Mouse (Mus musculus) A20 (cell line): ENCODE data around the gene Zfp606.
A peak's percentile ranks its signal among the peaks of the same experiment; 100 is the strongest.

ENCODE experiments used
- DNase-seq: peaks from one replicate; pipeline ENCODE4 v3.0.0-alpha.2; 2011; ENCODE audit warnings: low read depth, low spot score

Zfp606 gene

GRCm38 (mm10) chr7:12478158-12479008, at the start of gene Zfp606:
Gene Zfp606 (plus strand): TSS chr7:12478293.
- DNase-seq = peak; percentile 91

- DNase-seq = peak; percentile 46
Observed at GRCm38 (mm10) chr7:12479009-12479346, 885 bp downstream of the Zfp606 start.

- DNase-seq = no peak
Observed at GRCm38 (mm10) chr7:12479525-12479924, 1.4 kb downstream of the Zfp606 start.

- no peak for DNase-seq
Observed at GRCm38 (mm10) chr7:12483771-12484170, 5.7 kb downstream of the Zfp606 start.

- peak; percentile 27 for DNase-seq
Observed at GRCm38 (mm10) chr7:12485956-12486355, 7.9 kb downstream of the Zfp606 start.

- DNase-seq = no peak
Observed at GRCm38 (mm10) chr7:12486691-12487090, 8.6 kb downstream of the Zfp606 start.

DNA sequence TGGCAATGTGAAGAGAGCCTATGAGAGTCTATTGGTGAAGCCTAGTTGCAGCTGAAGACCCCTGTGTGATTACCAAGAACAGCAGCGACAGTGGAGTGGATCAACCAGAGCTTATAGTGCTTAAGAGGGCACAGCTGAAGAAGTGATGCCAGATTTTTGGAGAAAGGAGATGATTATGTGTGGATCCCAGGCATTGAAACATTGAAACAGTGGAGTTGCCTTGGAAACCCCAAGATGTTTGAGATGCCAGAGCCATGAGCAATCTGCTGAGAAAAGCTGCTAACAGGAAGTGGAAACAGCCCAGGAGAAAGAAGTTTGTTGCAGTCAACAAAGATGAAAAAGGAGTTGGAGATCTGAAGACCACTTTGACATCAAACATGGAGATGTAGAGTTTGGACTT, 32.8 kb downstream of the Zfp606 start:
- DNase-seq = no peak

GRCm38 (mm10) chr7:12512217-12512616, 34.1 kb downstream of the Zfp606 start, which contains the start of gene 2900092C05Rik:
Gene 2900092C05Rik (plus strand): TSS chr7:12512517.
- DNase-seq = no peak
